Mouse (Mus musculus) Patski (cell line): Measurements from ENCODE around the gene Gm5065. TPM values are rescaled to one million over a fixed set of nuclear protein-coding genes. Genes with fewer than 3 reads are reported as not detected.

Experiments used
- ATAC-seq: fragments of 100-300 bp; one replicate; pipeline ENCODE4 v1.8.0; 2021
- CTCF ChIA-PET: fragments of 350-600 bp; sonication (Branson Sonifier 250); formaldehyde crosslinking; loops from one replicate; lab custom pipeline; 2022; ENCODE audit warnings: inconsistent platforms; lab: Charles Lee
- POLR2A ChIA-PET: fragments of 350-600 bp; sonication (Branson Sonifier 250); formaldehyde crosslinking; loops from one replicate; lab custom pipeline; 2022; ENCODE audit warnings: antibody characterized with exemption, inconsistent platforms; lab: Charles Lee
- DNase-seq: peaks from one replicate; pipeline ENCODE4 v3.0.0-alpha.2; 2011; ENCODE audit warnings: low read depth, low spot score
- H3K27me3 ChIP-seq: fragments of 371-371 bp; one replicate; pipeline ENCODE4 v1.5.1; 2021
- CTCF ChIP-seq: fragments of 100-300 bp; IDR thresholded peaks from one replicate; pipeline ENCODE4 v1.5.1; 2021
- in situ Hi-C: fragments of 300-500 bp; cut with MboI; formaldehyde crosslinking; loops from 3 replicates; pipeline ENCODE4 v1.11.1; 2018; ENCODE audit warnings: low pct_unique_long_range_greater_than_20kb, mixed read lengths
- polyA plus RNA-seq: library from polyadenylated mRNA; unstranded; gene quantifications from one replicate; pipeline ENCODE4 v1.2.3, GENCODE M21; 2021

Gene Gm5065
- polyA plus RNA-seq: not detected

GRCm38 (mm10) chr7:5350237-5350636 is at the start of gene Gm5065:
Gene Gm5065, plus strand, starts transcription at chr7:5350537.
- no peak for TF ChIP-seq CTCF
- ATAC-seq (no peak), DNase-seq (no peak)
- CTCF ChIA-PET: no interaction called here
- in situ Hi-C loops: no loop called here
- POLR2A ChIA-PET: no interaction called here
- no peaks in the 10 kb centered on the region for H3K27me3 ChIP-seq

- in situ Hi-C loops: no loop called here
- ChIA-PET CTCF (no interaction called here), POLR2A (no interaction called here)
- H3K27me3 ChIP-seq: peaks cover 5% of the 10 kb centered on the region
- no peak for DNase-seq
- no peak for ATAC-seq
- no peak for TF ChIP-seq CTCF
Measured at GRCm38 (mm10) chr7:5327511-5327910, 22.8 kb upstream of the Gm5065 start.

- ATAC-seq (no peak), DNase-seq (no peak)
- no peak for TF ChIP-seq CTCF
- H3K27me3 ChIP-seq: no peaks in the 10 kb centered on the region
- in situ Hi-C loops: no loop called here
- POLR2A ChIA-PET: no interaction called here
- CTCF ChIA-PET: no interaction called here
Measured at GRCm38 (mm10) chr7:5350935-5351334, 598 bp downstream of the Gm5065 start, which contains the start of gene Nlrp2. Gene Nlrp2, minus strand, starts transcription at chr7:5351035.

- in situ Hi-C loops: no loop called here
- ChIA-PET POLR2A (no interaction called here), CTCF (no interaction called here)
- DNase-seq (no peak), ATAC-seq (no peak)
- H3K27me3 ChIP-seq: no peaks in the 10 kb centered on the region
- TF ChIP-seq CTCF: no peak
Measured at GRCm38 (mm10) chr7:5363599-5363998, 13.3 kb downstream of the Gm5065 start.

GRCm38 (mm10) chr7:5366724-5367123 is 16.4 kb downstream of the Gm5065 start:
- TF ChIP-seq CTCF: no peak
- CTCF ChIA-PET: no interaction called here
- DNase-seq: no peak
- ATAC-seq: no peak
- no peaks in the 10 kb centered on the region for H3K27me3 ChIP-seq
- in situ Hi-C loops: no loop called here
- POLR2A ChIA-PET: no interaction called here

- no peaks in the 10 kb centered on the region for H3K27me3 ChIP-seq
Measured at GRCm38 (mm10) chr7:5406201-5406600, 55.9 kb downstream of the Gm5065 start.

More at GRCm38 (mm10) chr7:5406201-5406600, 55.9 kb downstream of the Gm5065 start:
- in situ Hi-C loops: no loop called here
- CTCF ChIA-PET: no interaction called here
- no peak for ATAC-seq
- DNase-seq: no peak
- TF ChIP-seq CTCF: no peak
- POLR2A ChIA-PET: no interaction called here

Other genes with a start within 250 kb of the Gm5065 start
- gene Rfpl4, start 233.6 kb upstream of the Gm5065 start, polyA plus RNA-seq: not detected
- 0.05 TPM for gene Rasl2-9, start 224.6 kb upstream of the Gm5065 start, polyA plus RNA-seq
- under 0.01 TPM for gene Vmn1r55, start 200.9 kb upstream of the Gm5065 start, polyA plus RNA-seq
- not detected for gene Vmn1r56, start 153.8 kb upstream of the Gm5065 start, polyA plus RNA-seq
- gene Vmn1r57, start 132.0 kb upstream of the Gm5065 start, polyA plus RNA-seq: not detected
- not detected for gene Nlrp2, start 498 bp downstream of the Gm5065 start, polyA plus RNA-seq
- not detected for gene Vmn1r58, start 62.9 kb downstream of the Gm5065 start, polyA plus RNA-seq
- not detected for gene Vmn1r59, start 106.2 kb downstream of the Gm5065 start, polyA plus RNA-seq
- gene Vmn2r28, start 143.4 kb downstream of the Gm5065 start, polyA plus RNA-seq: not detected
- not detected for gene Vmn1r60, start 196.8 kb downstream of the Gm5065 start, polyA plus RNA-seq